Mouse (Mus musculus) cerebellum, adult 9-10 months (tissue): ENCODE measurements around the gene Gprc5d.

Experiments
- DNase-seq: peaks from one replicate; pipeline ENCODE4 v3.0.0; 2022

Gprc5d gene

DNA sequence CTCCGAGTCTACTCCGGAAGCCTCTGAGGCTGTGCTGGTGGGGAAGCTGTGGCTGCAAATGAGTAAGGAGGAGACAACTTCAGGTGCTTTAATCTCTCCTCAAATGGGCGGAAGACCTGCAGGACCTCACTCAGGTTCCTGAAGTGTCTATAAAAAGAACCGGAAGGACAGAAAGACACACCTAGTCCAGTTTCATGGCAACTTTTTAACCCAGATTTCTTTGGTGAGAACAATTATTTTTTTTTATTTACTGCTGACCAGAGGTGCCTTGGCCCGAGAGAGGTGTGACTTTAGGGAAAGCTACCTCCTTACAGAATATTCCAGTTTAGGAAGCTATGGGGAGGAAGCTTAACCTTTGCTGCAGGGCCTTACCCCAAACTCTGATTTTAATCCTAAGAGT, at the start of gene Gprc5d:
Gene Gprc5d, minus strand, starts transcription at position 101 of the 400 bp plus-strand sequence.
- DNase-seq = no peak

DNA sequence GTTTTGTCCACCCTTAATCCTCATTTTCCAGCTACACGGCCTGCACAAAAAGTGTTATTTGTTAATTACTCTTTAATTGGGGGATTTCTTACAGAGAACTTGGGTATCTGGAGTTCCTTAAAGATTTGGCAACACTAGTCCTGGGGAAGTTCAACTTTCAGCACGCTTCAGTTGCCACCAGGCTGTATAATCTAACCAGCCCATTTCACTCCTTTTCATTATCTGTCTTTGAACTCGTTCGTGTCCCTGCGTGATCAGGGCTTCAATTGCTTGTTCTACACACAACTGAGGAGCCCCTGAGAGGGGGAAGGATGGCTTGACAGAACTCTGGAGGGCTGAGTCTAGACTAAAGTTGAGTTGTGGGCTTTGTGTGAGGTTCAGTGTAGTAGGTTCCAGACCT, 48.6 kb upstream of the Gprc5d start:
- DNase-seq = no peak

DNA sequence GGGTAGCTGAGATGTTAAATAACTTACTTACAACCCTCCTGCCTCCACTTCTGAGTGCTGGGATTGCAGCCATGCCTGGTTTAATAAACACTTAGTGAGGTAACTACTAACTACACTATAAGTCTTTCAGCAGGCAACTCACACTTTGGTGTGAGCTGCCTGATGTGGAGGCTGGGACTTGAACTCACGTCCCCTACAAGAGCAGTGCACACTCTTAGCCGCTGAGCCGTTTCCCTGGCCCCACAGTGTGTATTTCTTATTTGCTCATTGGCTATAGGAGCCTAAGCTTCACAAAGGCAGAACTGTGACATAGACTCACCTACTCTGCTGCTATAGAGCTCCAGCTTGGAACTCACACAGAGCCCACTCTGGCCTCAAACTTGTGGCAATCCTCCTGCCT, 48.2 kb upstream of the Gprc5d start:
- DNase-seq = no peak

DNA sequence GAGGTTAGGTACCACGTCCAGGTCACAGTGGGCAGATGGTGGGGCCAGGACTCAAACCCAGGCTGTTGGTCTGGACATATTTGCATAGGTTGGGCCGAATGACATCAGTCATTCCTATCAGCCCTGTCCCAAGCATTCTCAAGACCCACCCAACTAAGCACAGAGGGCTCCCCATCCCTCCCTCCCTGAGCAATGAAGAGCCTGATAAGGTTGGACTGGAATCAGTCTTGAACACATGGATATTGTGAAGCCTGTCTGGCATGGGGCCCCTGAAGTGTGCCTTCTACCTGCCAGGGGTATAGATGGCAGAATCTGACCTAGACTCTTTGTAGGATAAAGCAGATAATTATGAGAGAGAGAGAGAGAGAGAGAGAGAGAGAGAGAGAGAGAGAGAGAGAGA, 47.6 kb upstream of the Gprc5d start:
- DNase-seq = no peak

DNA sequence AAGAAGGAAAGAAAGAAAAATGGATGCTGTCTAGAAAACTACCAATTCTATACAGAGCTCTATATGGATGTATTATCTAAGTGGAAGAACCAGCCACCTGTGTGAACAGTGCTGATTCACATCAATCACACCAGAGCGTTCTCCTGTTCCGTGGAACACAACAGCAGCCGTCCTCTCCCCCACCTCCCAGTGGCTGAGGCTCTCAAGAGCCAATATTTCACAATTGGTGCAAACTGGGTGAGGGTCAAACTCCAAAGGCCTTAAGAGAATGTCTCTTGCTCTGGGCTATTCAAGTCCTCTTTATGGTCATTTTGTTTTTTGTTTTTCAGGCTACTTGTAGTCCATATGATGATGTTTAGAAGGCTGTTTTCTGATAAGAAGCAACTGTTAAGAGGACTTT, 47.1 kb upstream of the Gprc5d start:
- DNase-seq = no peak

DNA sequence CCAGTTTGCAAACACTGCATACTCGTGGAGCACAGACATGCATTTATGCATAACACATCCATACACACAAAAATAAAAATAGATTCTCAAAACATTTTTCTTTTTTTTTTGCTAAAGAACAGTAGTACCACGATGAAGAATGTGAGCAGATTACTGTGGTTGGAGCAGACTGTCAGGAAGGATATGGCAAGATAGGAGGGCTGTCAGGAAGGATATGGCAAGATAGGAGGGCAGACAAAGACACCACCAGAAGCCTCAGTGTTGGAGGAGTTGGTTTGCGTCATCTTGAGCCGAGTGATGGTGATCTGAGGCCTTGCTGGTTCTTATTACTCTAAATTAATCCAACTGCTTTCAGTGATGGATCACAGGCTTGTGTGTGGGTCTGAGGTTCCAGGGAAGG, 44.8 kb upstream of the Gprc5d start:
- DNase-seq = no peak

DNA sequence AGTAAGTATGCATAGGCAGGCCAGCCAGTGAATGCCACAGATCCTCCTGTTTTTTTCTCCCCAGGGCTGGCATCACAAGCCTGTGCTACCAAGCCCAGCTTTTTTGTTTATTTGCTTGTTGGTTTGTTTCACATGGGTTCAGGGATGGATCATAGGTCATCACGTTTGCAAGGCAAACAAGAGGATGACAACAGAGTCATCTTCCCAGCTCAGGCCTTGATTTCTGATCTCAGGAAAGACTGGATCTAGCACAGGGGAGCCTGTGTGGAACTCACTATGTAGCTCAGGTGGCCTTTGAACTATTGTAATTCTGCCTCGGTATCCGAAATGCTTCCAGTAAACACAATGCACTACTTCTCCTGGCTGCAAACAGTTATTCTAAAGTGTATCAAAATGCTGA, 44.2 kb upstream of the Gprc5d start:
- no peak for DNase-seq

DNA sequence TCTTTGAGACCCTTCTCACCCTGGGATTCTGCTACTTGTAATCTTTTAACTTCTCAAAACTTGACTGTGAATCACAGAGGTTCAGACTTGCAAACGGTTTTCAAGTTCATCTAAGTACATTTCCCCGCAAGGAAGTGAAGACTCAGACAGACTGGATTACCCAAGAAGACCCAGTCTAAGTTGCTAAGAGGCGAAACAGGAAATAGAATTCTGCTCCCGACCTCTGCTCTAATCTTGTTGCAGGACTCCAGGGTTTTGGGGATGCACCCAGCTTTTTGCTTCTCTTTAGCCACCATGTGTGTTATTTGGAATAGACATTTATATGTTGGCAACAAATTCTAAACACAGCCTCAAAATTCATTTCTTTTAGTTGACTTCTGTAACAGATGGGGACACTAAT, 43.3 kb upstream of the Gprc5d start:
- no peak for DNase-seq

DNA sequence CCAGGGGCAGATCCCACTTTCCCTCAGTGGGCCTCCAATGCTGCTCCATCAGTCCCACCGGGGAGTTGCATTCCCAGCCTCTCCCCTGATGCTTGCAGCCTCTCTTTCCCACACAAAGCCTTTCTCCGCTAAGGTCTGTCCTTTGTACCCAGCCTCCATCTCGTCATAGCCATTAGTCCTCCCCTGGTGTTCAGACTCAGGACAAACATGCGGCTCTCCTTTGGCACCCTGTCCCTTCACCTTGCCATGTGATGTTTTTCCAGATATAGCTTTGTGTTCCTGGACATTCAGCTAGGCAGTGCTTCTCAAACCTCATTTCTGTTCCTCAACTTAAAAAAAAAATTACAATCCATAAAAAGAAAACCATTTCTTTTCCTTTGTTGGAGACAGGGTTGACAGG, 40.4 kb upstream of the Gprc5d start:
- no peak for DNase-seq

DNA sequence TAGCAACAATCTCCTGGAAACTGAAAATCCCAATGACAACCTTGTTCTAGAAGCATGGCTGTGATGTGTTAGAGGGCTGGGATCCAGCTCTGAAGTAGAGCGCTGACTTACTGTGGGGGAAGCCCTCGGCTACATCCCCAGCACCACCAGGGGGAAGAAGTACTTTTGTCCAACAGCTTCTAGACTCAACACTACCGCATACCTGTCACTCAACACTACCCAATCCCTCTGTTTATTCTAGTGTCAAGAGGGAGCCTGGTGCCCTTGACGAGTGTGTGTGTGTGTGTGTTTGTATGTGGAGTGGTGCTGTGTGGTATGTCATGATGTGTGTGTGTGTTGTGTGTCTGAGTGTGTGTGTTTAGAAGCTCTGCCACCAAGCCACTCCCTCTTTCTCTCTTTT, 39.4 kb upstream of the Gprc5d start:
- no peak for DNase-seq

DNA sequence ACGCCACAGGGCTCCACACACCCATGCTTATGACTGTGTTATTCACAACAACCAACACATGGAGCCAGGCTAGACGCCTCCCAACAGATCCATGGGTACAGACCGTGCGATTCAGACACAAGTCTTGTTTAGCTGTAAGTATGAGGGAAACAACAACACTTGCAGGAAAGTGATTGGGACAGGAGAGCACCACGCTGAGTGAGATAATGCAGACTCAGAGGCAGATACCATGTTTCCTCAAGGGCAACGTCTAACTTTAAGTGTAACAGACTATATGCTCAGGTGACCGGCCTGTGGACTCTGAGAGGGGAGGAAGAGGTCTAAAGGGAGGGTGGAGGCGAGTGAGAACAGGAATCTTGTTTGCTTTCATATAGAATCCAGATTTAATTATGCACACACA, 38.5 kb upstream of the Gprc5d start:
- no peak for DNase-seq

DNA sequence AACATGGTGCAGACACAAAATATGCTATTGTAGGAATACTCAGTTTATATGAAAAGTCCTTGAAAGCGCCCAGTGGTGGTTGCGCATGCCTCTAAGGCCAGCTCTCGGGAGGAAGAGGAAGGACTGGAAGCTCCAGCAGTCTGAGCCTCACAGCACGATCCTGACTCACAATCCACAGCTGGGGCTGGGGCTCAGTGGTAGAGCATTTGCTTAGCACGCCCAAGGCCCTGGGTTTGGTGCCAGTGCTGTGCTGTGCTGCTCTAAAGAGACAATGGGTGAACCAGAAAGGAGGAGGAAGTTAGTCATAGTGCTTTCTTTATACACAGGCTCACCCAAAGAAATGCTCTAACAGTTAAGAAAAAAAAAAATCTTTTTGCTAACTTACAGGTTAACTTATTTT, 35.6 kb upstream of the Gprc5d start:
- no peak for DNase-seq

DNA sequence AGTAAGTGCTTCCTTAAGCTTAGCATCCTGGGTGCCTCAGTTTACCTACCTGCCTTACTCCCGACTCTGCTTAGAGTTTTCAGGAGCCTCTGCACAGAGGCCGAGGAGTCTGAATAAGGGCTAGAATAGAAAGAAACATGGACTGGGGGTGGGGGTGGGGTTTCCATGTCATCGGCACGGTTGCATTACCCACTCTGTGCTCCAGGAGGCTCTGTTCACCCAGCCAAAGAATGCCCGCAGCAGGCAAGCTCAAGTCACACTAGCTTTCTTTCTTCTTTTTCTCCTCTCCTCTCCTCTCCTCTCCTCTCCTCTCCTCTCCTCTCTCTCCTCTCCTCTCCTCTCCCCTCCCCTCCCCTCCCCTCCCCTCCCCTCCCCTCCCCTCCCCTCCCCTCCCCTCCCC, 32.2 kb upstream of the Gprc5d start:
- no peak for DNase-seq

DNA sequence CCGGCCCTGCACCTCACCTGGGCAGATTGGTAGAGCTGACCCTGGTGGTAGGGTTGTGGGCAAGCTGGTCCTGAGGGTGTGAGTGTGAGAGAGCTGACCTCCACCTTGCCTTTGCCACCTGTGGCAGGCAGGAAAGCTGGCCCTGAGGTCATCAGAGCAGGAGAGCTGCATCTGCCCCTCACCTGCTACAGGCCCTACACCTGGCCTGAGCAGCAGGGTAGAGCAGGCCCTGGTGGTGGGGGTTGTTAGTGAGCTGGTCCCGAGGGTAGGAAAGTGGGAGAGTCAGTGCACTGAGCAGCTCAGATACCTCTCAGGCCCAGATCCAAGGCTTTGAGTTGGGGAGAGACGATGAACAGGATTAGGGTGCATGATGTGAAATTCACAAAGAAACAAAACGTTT, 31.6 kb upstream of the Gprc5d start:
- no peak for DNase-seq

DNA sequence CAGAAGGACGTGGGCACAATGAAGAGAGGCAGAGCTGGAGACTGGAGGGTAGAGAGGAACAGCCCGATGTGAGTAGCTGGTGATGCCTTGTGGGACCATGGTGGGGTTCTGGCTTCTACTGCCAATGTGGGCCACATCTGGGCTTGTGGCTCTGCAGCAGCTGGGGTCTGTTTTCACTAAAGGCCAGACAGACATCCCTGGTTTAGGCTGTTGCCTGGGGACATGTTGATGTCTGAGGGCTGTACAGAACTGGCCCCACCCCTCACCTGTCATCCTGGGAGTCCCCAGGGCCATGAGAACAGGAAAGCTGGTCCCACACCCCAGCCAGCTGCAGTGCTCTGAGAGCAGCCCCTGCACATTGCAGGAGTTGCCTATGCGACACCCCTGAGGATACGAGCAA, 31.1 kb upstream of the Gprc5d start:
- DNase-seq = no peak

DNA sequence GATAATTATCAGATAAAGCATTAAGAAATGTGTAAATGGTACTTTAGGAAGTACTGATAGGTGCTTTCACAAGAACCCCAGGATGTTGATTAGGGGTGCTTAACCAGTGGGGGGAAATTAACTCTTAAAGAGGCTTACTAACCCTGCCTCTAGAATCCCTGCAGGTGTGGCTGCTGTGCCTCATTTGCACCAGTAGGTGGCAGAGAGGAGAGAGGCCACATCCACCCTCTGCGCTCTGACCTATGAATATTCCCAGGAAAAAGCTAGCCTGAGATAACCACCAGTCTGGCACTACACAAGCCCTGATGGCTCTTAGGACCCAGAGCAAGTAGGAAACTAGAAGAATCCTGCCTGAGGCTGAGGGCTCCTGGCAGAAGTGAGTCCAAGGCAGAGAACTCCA, 30.4 kb upstream of the Gprc5d start:
- DNase-seq = peak; percentile 19

DNA sequence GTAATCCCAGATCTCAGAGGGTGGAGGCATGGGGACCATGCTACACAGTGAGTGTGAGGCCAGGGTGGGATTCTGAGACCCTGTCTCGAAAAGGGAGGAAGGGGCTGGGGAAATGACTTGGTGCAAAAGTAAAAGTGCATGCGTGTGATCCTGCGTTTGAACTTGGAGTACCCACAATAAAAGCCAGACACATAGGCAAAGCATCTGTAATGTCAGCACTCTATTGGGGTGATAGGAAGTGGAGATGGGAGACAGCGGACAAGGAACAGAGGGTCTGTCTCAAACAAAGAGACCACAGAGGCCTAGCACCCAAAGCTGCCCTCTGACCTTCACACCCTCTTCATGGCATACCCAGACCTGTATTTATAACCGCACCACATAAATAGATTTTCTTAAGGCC, 27.9 kb upstream of the Gprc5d start:
- no peak for DNase-seq

DNA sequence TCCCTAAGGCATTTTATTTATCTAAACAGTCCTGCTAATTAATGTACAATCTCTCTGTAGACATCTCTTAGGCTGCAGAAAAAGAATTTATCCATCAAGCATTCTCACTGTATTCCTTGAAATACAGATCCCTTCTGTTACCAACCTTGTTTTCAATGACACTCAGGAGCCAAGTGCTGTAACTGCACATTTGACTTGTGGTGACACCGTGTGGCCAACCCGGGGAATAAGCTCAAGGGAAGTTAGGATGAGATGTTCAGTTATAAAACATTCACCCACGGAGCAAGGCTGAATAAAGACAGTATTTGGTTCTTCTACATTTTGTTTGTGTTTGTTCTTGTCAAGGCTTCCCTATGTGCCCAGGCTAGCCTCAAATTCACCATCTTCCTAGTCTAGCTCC, 26.4 kb upstream of the Gprc5d start:
- peak; percentile 26 for DNase-seq

DNA sequence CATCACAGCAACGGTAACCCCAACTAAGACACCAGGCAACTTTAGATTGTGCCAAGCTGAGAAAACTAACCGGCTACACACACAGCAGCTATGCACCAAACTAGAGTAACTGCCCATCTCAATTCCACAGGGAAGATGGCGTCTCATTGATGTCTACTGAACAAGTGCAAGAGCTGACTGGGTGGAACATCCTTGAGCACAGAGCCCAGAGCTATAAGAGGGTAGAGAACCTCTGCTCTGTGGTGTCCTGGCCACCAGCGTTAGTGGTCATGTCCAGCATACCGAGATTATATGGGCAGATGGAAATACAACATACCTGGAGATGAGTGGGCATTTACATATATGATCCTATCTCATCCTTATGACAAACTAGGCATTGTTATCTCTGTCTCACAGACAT, 25.1 kb upstream of the Gprc5d start:
- no peak for DNase-seq

DNA sequence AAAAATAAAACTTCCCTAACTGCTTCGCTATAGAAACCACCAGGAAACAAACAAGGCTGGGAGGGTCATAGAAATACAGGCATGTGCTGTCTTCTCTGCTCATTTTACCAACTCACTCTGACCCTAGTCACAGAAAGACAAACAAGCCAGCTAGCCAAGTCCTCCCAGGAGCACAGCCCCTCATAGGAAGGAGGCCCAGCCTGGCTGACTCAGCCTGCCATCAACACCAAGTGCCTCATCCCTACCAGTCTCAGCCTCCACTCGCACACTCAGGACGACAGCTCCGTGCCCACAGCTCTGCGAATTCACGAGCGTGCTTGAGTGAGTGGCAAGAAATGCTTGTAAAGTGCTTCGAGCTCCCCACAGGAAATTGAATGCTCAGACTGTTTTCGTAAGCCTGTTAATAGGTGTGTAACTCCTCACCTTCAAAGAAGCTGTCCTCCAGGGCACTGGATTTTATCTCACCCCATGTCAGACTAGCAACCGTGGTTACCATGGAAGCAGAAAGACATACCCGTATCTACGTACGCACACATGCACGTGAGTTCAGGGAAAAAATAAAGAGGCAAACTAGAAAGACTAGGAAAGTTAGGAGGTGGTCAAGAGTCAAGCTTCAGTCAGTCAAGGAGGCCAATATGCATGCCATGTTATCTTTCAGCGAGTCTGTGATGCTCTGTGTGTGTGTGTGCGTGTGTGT, 23.5 kb upstream of the Gprc5d start:
- no peak for DNase-seq

DNA sequence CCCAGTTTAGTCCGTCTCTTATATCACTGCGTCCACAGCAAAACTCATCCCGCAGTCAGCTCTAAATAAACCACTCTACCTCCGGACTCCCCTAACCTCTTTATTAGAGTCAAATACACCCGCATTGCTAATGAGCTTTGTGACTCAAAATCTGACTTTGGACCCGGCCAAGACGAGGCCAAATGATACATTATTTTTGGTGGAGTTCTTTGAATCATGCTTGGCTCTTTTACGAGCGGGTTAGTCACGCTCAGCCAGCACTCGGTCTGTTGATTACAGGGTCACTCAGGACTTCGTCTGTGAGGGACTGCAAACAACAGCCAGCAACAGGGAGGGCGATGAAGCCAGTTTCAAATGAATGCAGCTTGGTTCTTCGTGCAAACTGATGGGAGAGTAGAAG, 20.7 kb upstream of the Gprc5d start:
- no peak for DNase-seq

DNA sequence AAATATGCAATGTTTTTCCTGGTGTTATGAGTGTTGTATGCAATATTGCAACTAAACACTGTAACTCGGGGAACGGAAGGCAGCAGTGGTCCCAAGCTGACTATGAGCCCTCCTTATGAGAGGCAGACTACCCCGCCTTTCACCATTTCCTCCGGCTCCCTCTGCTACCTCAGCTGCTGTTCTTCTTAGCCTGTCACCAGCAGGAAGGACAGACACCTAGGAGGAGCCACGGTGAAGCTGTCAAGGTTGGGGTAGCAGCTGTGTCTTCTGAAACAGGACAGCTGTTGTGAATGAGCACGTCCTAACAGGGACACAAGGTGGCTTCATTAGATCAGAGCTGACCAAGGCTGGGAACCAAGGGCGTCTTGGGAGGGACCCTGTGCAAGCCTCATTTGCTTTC, 20.1 kb upstream of the Gprc5d start:
- DNase-seq = no peak

DNA sequence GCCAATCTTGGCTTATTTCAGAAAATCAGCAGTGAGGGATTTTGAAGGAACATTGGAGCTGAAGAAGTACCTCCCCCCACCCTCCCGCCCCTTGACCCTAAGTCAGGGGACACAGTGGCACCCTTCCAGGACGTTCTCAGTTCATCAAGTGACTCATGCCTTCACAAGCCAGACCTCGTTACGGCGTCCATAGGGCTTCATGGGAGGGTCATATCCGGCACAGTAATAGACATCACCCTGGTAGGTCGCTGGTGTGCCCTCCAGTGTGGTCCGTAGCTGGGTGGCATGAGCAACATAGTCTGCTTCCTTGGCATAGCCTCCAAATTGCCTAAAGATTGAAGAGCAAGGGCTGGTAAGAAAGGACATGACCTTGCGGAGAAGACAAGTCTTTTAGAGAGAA, 19.7 kb upstream of the Gprc5d start:
- DNase-seq = no peak

DNA sequence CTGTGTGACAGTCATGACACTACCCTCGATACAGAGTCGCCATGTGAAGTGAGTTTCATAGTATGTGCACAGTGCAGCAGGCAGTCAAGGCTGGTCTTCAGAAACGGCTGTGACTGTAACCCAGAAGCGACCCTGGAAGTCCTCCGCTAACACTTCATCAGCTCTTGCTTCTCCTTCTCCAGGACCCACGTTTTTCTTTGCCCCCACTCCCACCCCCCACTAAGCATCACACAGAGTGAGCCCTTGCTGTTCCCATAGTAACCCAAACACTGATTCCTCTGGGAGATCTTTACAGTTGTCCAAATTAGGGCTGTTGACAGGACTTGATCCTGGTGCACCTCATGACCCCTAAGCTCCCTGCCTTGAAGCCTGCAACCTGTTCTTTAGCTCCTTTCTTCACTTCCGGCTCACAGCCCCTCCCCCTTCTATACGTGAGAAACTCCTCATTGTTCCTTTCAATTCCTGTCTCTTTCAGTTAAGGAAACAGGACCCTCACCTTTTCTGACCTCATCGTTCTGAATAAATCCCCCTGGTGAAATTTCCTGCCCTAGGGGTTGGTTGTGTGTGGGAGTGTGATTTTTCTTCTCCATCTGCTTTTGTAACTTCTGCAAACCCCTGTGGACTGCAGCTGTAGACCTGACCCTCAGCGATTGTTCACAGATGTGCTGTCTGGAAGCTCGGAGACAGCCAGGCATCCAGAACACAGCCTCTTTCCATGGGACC, 18.5 kb upstream of the Gprc5d start:
- DNase-seq = no peak

DNA sequence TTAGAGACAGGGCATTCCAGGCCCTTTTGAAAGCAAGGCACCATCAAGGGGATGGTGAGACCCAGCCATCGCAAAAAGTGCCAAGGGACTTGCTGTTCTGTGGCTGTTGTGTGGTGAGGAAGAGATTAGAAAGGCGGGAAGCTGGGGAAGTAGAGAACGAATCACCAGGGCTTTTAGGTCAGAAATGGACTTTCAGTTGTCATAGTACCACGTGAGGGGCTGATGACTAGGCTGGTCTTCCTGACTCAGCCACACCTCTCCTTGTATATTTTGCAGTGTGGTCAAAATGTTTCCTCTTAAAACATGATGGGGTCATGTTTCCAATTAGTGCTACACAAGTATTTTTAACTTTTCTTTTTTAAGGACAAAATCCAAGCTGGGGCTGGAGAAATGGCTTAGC, 17.7 kb upstream of the Gprc5d start:
- DNase-seq = no peak
